Mouse (Mus musculus) heart, postnatal 14 days (tissue): ENCODE results near the gene Naaladl1. TPM values are rescaled to one million over a fixed set of nuclear protein-coding genes. Genes with fewer than 3 reads are reported as not detected.

Experiments
- total RNA-seq, 2 experiments: library from RNA; stranded (reverse); gene quantifications; 2 replicates each; pipeline ENCODE4 v1.2.3; 2021

Naaladl1 gene
- total RNA-seq, 2 experiments from 2014 or later = not detected

Other genes starting within 250 kb of the Naaladl1 start
- gene Frmd8, start 230.5 kb upstream of the Naaladl1 start, total RNA-seq = 10 to 100 TPM; 15.6 to 15.8 TPM
- 1 to 10 TPM; 3.3 to 4.5 TPM for gene Slc25a45, start 228.0 kb upstream of the Naaladl1 start, total RNA-seq
- gene Tigd3, start 211.6 kb upstream of the Naaladl1 start, total RNA-seq = under 1 TPM; 0.79 to 0.93 TPM
- gene Dpf2, start 192.8 kb upstream of the Naaladl1 start, total RNA-seq = 100 to 1,000 TPM; 101 TPM
- 10 to 100 TPM in 1 of 2 experiments, 1 to 10 TPM in 1; 9.9 to 12.0 TPM for gene Cdc42ep2, start 181.0 kb upstream of the Naaladl1 start, total RNA-seq
- gene Pola2, start 141.6 kb upstream of the Naaladl1 start, total RNA-seq = 10 to 100 TPM; 12.3 to 14.2 TPM
- gene Slc22a20, start 119.6 kb upstream of the Naaladl1 start, total RNA-seq = not detected
- gene Capn1, start 89.9 kb upstream of the Naaladl1 start, total RNA-seq = 10 to 100 TPM; 31.7 to 36.8 TPM
- 10 to 100 TPM; 17.5 to 18.9 TPM for gene Syvn1, start 59.2 kb upstream of the Naaladl1 start, total RNA-seq
- 10 to 100 TPM; 37.1 to 37.4 TPM for gene Mrpl49, start 48.0 kb upstream of the Naaladl1 start, total RNA-seq
- gene Fau, start 47.9 kb upstream of the Naaladl1 start, total RNA-seq = 100 to 1,000 TPM; 597 to 635 TPM
- 10 to 100 TPM; 11.8 to 12.6 TPM for gene Znhit2, start 44.6 kb upstream of the Naaladl1 start, total RNA-seq
- 1 to 10 TPM; 2.9 to 5.5 TPM for gene Tm7sf2, start 37.4 kb upstream of the Naaladl1 start, total RNA-seq
- 10 to 100 TPM; 27.9 to 32.3 TPM for gene Vps51, start 28.6 kb upstream of the Naaladl1 start, total RNA-seq
- gene Tmem262, start 25.7 kb upstream of the Naaladl1 start, total RNA-seq = not detected
- gene Gm28374, start 23.5 kb upstream of the Naaladl1 start, total RNA-seq = not detected
- 10 to 100 TPM; 16.7 to 19.7 TPM for gene Zfpl1, start 20.8 kb upstream of the Naaladl1 start, total RNA-seq
- gene Cdca5, start 20.8 kb upstream of the Naaladl1 start, total RNA-seq = 1 to 10 TPM; 1.1 to 1.5 TPM
- gene AC131692.1, start 11.4 kb upstream of the Naaladl1 start, total RNA-seq = not detected
- gene Sac3d1, start 12.9 kb downstream of the Naaladl1 start, total RNA-seq = 1 to 10 TPM; 9.4 to 9.7 TPM
- gene Snx15, start 22.5 kb downstream of the Naaladl1 start, total RNA-seq = 10 to 100 TPM; 12.2 to 14.7 TPM
- gene Batf2, start 35.2 kb downstream of the Naaladl1 start, total RNA-seq = under 1 TPM; 0.46 to 0.88 TPM
- gene Arl2, start 35.8 kb downstream of the Naaladl1 start, total RNA-seq = 10 to 100 TPM; 54.8 to 58.4 TPM
- gene Majin, start 78.6 kb downstream of the Naaladl1 start, total RNA-seq = not detected
- gene Gpha2, start 120.6 kb downstream of the Naaladl1 start, total RNA-seq = not detected
- gene Ppp2r5b, start 130.1 kb downstream of the Naaladl1 start, total RNA-seq = 10 to 100 TPM; 31.4 to 35.1 TPM
- gene Atg2a, start 135.9 kb downstream of the Naaladl1 start, total RNA-seq = 10 to 100 TPM; 20.4 to 22.7 TPM
- 100 to 1,000 TPM; 163 to 172 TPM for gene Ehd1, start 170.9 kb downstream of the Naaladl1 start, total RNA-seq
- 1 to 10 TPM; 8.9 to 9.8 TPM for gene Cdc42bpg, start 200.7 kb downstream of the Naaladl1 start, total RNA-seq
- 10 to 100 TPM; 18.2 to 18.5 TPM for gene Men1, start 229.2 kb downstream of the Naaladl1 start, total RNA-seq
- 10 to 100 TPM; 56.3 TPM for gene Map4k2, start 235.4 kb downstream of the Naaladl1 start, total RNA-seq